Mouse (Mus musculus) lung, postnatal 0 days (tissue): ENCODE measurements around the gene Arhgap21.

Experiments
- CTCF ChIP-seq: IDR thresholded peaks from 2 replicates; pipeline ENCODE4 v1.5.1; 2016; ENCODE audit warnings: antibody characterized with exemption, mild to moderate bottlenecking
- EP300 ChIP-seq: IDR thresholded peaks from 2 replicates; pipeline ENCODE4 v1.6.1; 2016; ENCODE audit warnings: antibody characterized with exemption, mild to moderate bottlenecking, control low read depth

DNA sequence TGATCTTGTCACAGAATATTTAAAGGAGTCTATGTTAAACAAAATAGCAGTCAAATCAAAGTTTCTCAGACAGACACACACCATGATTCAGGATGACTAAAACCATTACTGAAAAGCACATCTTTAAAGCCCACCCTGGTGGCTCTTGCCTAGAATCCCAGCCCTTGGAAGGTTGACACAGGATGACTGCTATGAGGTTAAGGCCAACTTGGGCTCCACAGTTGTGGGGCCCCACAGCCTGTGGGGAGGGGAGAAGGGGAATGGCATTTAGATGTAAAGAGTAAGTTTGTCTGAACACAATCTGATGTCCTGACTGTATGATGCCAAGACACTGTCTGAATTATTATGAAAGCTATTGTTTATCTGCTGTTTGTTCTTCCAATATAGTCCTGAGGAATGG is 4.2 kb downstream of the Arhgap21 start:
- TF ChIP-seq EP300 (no peak), CTCF (no peak)
